Mouse (Mus musculus) embryonic facial prominence, embryonic 14.5 days (tissue): ENCODE measurements at regions not wholly inside any gene's neighbourhood (a gene's known extent, or its start where the extent isn't known, plus 50 kb on each side); places are given as distances from the start of the nearest gene placed in this dataset.

Source experiments
- ATAC-seq: fragments of 200-750 bp; cut with Nextera tagmentation; 2 replicates; pipeline ENCODE4 v1.8.0; 2017; ENCODE audit warnings: low read depth, moderate number of reproducible peaks, moderate TSS enrichment
- DNase-seq: peaks from one replicate; pipeline ENCODE4 v3.0.0-alpha.2; 2015; ENCODE audit warnings: low spot score
- H3K27ac ChIP-seq: fragments of 300-500 bp; sonication (generic); replicated peaks from 2 replicates; pipeline ENCODE4 v1.5.1; 2014; ENCODE audit warnings: low read depth, mild to moderate bottlenecking, low read length, moderate library complexity
- H3K27me3 ChIP-seq: fragments of 300-500 bp; sonication (generic); replicated peaks from 2 replicates; pipeline ENCODE4 v1.6.1; 2014; ENCODE audit warnings: low read length; ENCODE audit not compliant: control insufficient read depth, insufficient read depth
- H3K36me3 ChIP-seq: fragments of 300-500 bp; sonication (generic); 2 replicates; pipeline ENCODE4 v1.6.1; 2014; ENCODE audit warnings: low read length, mixed read lengths; ENCODE audit not compliant: control insufficient read depth, insufficient read depth
- H3K4me1 ChIP-seq: fragments of 300-500 bp; sonication (generic); 2 replicates; pipeline ENCODE4 v1.6.1; 2014; ENCODE audit warnings: antibody characterized with exemption, low read length; ENCODE audit not compliant: control insufficient read depth, insufficient read depth
- H3K4me2 ChIP-seq: fragments of 300-500 bp; sonication (generic); 2 replicates; pipeline ENCODE4 v1.6.1; 2014; ENCODE audit warnings: low read depth, mild to moderate bottlenecking, low read length, moderate library complexity, mixed read lengths
- H3K4me3 ChIP-seq: fragments of 300-500 bp; sonication (generic); 2 replicates; pipeline ENCODE4 v1.5.1; 2014; ENCODE audit warnings: low read depth, mild to moderate bottlenecking, low read length
- H3K9ac ChIP-seq: fragments of 300-500 bp; sonication (generic); 2 replicates; pipeline ENCODE4 v1.6.1; 2014; ENCODE audit warnings: low read depth, mild to moderate bottlenecking, low read length, moderate library complexity, mixed read lengths
- H3K9me3 ChIP-seq: fragments of 300-500 bp; sonication (generic); 2 replicates; pipeline ENCODE4 v1.6.1; 2016; ENCODE audit warnings: low read length; ENCODE audit not compliant: control insufficient read depth
- WGBS: fragments of 180-500 bp; shearing (Covaris S2); extraction: QIAGEN DNeasy Blood & Tissue Kit; methylation state at CpG from one replicate; pipeline ENCODE4 v1.1.7; 2014; 5-methylcytosine and 5-hydroxymethylcytosine counted together

DNA sequence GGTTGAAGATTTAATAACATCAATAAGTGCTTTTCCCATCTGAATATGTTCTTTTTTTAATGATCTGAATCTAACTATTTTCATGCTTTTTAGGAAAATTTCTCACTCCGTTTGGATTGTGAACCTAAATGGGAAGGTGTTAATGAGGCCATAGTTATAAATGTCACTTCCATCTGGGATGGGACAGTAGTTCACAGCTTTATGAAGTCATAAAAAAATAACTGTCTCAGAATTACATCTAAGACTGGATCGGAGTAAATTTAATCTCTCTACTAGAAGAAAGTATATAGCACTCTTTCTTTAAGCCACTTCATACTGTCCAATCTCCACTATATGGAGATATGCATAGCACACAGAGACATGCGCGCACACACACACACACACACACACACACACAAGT, 226.7 kb upstream of the Adgrl4 start:
- Histone ChIP-seq H3K9ac (no peak overlapping the region), H3K9me3 (no peaks in the 10 kb centered on the region), H3K27me3 (no peaks in the 10 kb centered on the region), H3K4me1 (no peaks in the 10 kb centered on the region), H3K36me3 (no peaks in the 10 kb centered on the region), H3K4me2 (no peak overlapping the region), H3K4me3 (no peak overlapping the region), H3K27ac (no peak overlapping the region)
- ATAC-seq (no peak), DNase-seq (no peak)
- 86% methylated on average over 4 of the region's 4 CpGs for WGBS

DNA sequence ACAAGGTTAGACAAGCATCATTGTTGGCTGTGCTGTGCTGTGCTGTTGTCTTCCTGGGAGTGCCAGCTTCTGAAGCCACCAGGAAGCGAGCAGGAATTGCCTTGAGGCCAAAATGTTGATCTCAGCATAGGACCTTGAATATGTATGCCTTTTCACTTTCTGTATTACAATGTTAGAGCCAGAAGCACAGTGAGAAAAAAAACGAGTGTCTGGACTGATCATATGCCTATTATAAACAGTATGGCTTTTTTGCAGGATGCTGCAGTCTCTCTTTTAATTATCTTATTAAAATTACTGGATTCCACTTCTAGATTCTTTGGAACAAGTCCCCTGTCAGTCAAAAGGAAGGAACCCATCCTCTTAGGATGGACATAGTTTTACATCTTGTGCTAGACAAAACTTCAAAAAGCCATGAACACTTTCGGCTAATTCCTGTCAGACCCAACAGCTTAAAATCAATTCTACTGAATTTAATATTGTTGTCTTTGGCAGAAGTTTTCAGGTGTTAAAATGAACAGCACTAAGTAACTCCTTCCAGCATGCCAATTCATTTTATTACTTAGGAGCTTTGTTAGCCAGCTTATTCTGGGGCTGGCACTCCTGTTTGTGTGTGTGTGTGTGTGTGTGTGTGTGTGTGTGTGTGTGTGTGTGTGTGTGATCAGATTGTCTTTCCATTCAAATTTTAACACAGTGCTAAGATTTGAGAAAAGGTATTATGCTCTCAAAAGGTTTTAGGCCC, 220.8 kb upstream of the Adgrl4 start:
- H3K9ac ChIP-seq: no peak overlapping the region
- H3K36me3 ChIP-seq: no peaks in the 10 kb centered on the region
- no peaks in the 10 kb centered on the region for H3K4me1 ChIP-seq
- H3K9me3 ChIP-seq: no peaks in the 10 kb centered on the region
- no peak for ATAC-seq
- H3K4me2 ChIP-seq: no peak overlapping the region
- DNase-seq: no peak
- 51% methylated on average over 3 of the region's 3 CpGs for WGBS
- no peaks in the 10 kb centered on the region for H3K27me3 ChIP-seq
- H3K4me3 ChIP-seq: no peak overlapping the region
- H3K27ac ChIP-seq: no peak overlapping the region

DNA sequence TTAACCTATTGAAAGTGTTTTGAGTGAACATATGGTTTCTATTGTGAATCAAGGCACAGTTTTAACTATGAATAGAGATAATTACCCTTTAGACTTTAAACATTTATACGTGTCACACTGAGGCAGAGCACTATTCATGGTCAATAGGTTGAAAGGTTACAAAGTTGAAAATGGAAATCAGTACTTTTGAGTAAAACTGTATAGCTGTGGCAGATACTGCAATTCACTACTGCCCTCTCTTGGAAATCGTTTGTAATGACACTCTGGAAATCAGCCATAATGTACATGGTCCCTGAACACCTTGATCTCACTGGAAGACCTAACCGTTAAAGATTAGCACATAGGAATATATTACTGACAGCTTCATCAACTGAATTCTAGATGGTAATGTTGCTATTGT, 215.3 kb upstream of the Adgrl4 start:
- ATAC-seq (no peak), DNase-seq (peak; percentile 41)
- 10% methylated on average over 3 of the region's 3 CpGs for WGBS
- Histone ChIP-seq H3K4me3 (no peak overlapping the region), H3K4me1 (no peaks in the 10 kb centered on the region), H3K36me3 (no peaks in the 10 kb centered on the region), H3K4me2 (no peak overlapping the region), H3K27ac (no peak overlapping the region), H3K9ac (no peak overlapping the region), H3K9me3 (no peaks in the 10 kb centered on the region), H3K27me3 (no peaks in the 10 kb centered on the region)

DNA sequence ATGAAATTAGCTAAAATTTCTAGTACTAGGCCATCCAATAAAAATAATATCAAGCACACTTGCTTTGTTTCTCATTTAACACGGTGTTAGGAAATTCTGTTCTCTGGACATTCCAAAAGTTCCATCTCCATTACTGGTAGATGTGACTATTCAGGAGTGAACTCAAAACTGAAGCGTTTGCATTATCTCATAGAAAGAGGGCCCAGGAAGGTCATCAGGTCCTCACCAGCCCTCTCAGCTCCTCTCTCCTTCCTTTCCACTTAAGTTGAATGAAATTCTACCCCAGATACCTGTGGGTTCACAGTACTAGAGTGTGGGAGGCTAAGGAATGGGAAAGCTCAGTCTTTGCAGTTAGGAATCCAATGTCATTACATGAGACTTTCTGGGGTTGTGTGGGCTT, 185.2 kb upstream of the Adgrl4 start:
- Histone ChIP-seq H3K4me2 (no peak overlapping the region), H3K36me3 (no peaks in the 10 kb centered on the region), H3K9ac (no peak overlapping the region), H3K27me3 (no peaks in the 10 kb centered on the region), H3K9me3 (no peaks in the 10 kb centered on the region), H3K4me1 (no peaks in the 10 kb centered on the region), H3K4me3 (no peak overlapping the region), H3K27ac (no peak overlapping the region)
- WGBS: 79% methylated on average over 2 of the region's 2 CpGs
- ATAC-seq (no peak), DNase-seq (no peak)

DNA sequence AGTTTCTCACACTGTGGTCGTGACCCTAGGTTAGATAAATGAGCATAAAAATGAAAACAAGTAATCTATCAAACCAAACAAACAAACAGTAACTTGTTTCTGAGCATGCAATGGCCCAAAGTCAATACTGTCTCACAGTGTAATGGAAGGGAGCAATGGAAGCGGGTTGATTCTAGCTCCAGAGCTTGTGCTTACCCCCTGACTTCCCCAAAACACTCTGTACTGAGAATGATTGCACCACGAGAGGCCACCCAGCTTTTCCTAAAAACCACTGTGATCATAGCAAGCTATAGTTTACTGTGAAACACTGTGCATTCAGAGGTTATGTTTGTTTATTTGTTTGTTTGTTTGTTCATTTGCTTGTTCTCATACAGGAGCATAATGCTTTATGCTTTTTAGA, 174.9 kb upstream of the Adgrl4 start:
- Histone ChIP-seq H3K27ac (no peak overlapping the region), H3K27me3 (no peaks in the 10 kb centered on the region), H3K9ac (no peak overlapping the region), H3K4me2 (no peak overlapping the region), H3K36me3 (no peaks in the 10 kb centered on the region), H3K4me1 (no peaks in the 10 kb centered on the region), H3K4me3 (no peak overlapping the region), H3K9me3 (no peaks in the 10 kb centered on the region)
- WGBS: 70% methylated on average over 3 of the region's 3 CpGs
- DNase-seq: no peak
- no peak for ATAC-seq

DNA sequence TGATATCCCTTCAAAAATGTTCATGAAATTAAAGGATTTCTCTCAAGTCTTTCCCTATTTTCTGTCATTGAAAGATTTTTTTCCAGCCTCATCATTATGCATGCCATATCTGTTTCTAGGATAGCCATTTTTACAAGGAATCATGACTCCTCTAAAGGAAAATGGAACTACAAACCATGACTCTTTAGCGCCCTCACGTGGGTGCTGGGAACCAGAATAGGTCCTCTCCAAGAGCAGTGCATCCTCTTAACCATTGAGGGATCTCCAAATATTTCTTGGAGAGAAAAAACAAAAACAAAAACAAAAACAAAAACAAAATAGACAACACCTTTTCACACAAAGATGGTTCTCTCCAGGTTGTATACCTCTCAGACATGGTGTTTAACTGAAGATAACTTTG, 172.0 kb upstream of the Adgrl4 start:
- Histone ChIP-seq H3K27me3 (no peaks in the 10 kb centered on the region), H3K4me1 (no peaks in the 10 kb centered on the region), H3K9ac (no peak overlapping the region), H3K4me3 (no peak overlapping the region), H3K36me3 (no peaks in the 10 kb centered on the region), H3K4me2 (no peak overlapping the region), H3K27ac (no peak overlapping the region), H3K9me3 (no peaks in the 10 kb centered on the region)
- ATAC-seq (no peak), DNase-seq (no peak)
- WGBS: 25% methylated on average over 2 of the region's 2 CpGs

DNA sequence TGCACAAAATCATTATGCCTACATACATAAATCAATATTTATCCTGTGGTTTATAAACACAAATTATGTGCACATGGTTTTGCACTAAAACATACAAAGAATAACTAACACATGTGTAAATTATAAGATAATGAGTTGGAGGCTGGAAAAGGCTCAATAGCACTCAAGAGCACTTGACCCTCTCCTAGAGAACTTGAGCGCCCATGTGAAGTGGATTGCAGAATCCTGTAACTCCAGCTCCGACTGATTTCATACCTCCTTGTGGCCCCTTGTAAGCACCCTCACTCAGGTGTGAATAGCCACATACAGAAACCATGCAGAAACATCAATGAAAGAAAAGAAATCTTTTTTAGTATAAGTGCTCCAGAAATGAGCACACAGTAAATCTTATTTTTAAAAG, 168.2 kb upstream of the Adgrl4 start:
- no peaks in the 10 kb centered on the region for H3K9me3 ChIP-seq
- no peak overlapping the region for H3K4me3 ChIP-seq
- H3K4me1 ChIP-seq: no peaks in the 10 kb centered on the region
- ATAC-seq: no peak
- no peak for DNase-seq
- no peak overlapping the region for H3K4me2 ChIP-seq
- H3K9ac ChIP-seq: no peak overlapping the region
- no peaks in the 10 kb centered on the region for H3K36me3 ChIP-seq
- H3K27me3 ChIP-seq: no peaks in the 10 kb centered on the region
- WGBS: 73% methylated on average over 2 of the region's 2 CpGs
- H3K27ac ChIP-seq: no peak overlapping the region

DNA sequence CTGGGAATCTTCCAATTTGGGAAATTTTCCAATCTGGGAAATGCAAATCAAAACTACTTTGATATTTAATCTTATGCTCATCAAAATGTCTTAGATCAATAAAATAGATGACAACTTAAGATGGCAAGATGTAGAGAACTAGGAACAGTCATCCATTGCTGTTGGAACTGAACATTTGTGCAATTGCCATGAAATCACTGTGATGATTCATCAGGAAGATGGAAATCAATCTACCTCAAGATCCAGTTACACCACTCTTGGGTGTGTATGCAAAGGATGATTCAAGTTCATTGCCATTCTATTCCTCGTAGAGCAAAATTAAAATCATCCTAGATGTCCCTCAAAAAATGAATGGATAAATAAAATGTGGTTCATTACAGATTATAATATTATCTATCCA, 153.9 kb upstream of the Adgrl4 start:
- Histone ChIP-seq H3K27ac (no peak overlapping the region), H3K4me2 (no peak overlapping the region), H3K4me1 (no peaks in the 10 kb centered on the region), H3K9ac (no peak overlapping the region), H3K36me3 (no peaks in the 10 kb centered on the region), H3K4me3 (no peak overlapping the region), H3K9me3 (no peaks in the 10 kb centered on the region), H3K27me3 (no peaks in the 10 kb centered on the region)
- ATAC-seq (no peak), DNase-seq (no peak)
- 92% methylated on average over 1 of the region's 1 CpGs for WGBS

DNA sequence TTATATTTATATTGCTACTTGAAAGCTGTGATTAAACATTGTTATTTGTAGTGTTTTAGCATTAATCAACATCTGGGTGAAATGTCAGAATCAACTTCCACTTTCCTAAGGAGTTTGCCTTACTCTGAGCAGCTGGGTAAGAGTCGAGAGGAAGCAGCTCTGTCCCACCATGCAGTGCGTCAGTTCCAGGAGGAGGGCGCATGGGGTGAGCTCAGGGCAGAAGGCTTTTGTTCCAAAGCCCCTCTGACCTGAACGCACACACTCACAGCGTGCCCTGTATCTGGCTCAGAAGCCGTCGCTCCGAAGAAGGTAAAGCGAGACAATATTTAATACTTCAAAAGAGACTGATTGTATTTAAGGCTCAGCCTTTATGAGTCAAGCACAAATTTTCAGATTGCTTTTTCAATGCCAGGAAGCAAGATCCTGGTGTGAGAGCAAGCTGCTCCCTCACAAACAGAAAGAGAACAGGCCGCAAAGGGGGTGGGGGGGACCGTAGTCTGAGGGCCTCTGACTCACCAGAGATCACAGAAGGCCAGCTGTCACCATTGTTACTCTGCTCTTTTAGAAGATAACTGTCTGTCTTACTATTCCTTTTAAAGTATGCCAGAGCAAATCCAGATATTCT, 143.6 kb upstream of the Adgrl4 start:
- DNase-seq (peak; percentile 20), ATAC-seq (peak; percentile 68; the same call in 1 of the 2 replicates)
- Histone ChIP-seq H3K4me3 (no peak overlapping the region), H3K4me1 (no peaks in the 10 kb centered on the region), H3K27ac (no peak overlapping the region), H3K4me2 (no peak overlapping the region), H3K27me3 (no peaks in the 10 kb centered on the region), H3K9ac (no peak overlapping the region), H3K9me3 (no peaks in the 10 kb centered on the region), H3K36me3 (no peaks in the 10 kb centered on the region)
- 47% methylated on average over 11 of the region's 11 CpGs for WGBS
